Mouse (Mus musculus) c-Kit-negative CD71-positive TER-119-positive erythroid progenitor cells, embryonic 14.5 days (primary cell): Measurements from ENCODE around the gene Anks1b.

Experiments used
- DNase-seq: peaks from one replicate; pipeline ENCODE4 v3.0.0-alpha.2; 2013; ENCODE audit warnings: low read depth, low spot score

The Anks1b gene

DNA sequence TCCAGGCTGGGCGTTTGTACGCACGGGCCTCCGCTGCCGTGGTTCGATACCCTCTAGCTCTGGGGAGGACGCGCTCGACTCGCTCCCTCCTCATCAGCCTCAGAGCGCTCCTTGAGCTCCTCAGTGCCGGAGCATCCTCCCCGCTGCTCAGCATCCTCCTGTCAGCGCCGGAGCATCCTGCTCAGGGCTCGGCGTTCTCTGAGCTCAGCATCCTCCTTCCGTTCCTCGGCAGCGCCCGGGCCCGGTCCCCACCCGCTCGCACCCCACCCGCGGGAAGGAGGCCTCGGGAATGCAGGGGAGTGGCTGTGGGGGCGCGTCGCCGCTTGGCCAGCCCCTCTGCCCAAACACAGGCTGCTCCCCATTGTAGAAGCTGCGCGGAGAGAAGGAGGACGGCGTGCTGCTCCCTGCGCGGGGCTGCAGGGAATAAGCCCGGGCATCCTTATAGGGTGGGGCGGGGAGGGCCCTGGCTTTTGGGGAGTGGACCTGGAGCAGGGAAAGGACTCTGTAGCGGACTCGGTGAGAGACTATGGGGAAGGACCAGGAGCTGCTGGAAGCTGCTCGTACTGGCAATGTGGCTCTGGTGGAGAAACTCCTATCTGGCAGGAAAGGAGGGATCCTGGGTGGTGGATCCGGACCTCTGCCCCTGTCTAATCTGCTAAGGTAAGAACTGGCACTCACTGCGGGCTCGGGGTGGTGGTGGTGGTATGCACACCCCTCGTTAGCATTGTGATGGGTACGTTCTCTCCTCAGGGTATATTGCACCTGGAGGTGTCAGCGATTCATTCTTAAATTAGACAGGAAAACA, at the start of gene Anks1b:
Gene Anks1b, plus strand, starts transcription at position 364 of the 805 bp plus-strand sequence.
- DNase-seq, result no peak

DNA sequence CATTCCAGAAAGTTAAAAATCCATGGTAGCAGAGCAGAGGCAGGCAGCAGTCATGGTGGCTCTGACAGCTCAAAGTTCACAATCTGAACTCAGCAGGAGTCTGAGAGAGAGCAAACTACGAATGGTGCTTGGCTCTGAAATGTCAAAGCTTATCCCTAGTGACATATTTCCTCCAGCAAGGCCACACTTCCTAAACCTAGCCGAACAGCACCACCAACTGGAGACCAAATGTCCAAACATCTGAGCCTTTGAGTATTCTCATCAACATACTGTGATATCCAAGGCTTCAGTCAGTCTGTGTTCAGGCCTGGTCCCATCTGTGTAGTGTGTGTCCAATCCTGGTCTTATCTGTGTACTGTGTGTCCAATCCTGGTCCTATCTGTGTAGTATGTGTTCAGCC, 49.4 kb upstream of the Anks1b start:
- no peak for DNase-seq

DNA sequence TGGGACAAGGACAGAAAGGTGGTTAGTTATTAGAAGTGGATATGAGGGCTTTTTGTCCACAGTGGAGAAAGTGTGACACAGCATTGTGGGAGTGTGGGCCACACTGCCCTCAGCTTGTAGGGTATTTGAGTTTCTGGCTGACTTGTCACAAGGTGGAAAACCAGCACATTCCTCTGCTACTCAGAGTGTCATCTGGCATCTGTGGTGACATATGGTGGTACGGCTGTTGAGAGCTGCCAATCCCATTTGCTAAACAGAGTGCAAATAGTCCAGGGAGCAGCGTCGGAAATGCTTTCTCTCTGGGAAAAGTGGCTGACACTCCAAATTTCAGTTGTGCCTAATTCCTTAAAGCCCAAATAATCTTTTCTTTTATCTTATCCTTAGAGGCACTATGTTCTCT, 46.4 kb upstream of the Anks1b start:
- no peak for DNase-seq

DNA sequence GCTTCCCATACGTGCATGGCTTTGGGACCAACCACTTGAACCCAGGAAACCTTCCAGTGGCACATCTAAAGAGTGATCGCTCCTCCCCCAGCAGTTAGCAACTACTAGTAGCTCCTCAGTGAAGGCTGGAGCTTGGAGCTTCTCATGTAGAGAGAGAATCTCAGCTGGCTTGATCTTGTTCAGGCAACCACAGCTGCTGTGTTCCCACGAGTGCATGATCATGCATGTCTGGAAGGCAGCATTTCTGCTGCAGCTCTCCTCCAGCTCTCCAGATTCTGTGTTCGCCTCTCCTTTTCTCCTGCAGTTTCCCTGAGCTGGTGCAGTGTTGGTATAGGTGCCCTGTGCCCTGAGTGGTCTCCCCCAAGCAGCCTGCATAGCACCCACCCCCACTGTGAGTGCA, 41.0 kb upstream of the Anks1b start:
- DNase-seq, result no peak

DNA sequence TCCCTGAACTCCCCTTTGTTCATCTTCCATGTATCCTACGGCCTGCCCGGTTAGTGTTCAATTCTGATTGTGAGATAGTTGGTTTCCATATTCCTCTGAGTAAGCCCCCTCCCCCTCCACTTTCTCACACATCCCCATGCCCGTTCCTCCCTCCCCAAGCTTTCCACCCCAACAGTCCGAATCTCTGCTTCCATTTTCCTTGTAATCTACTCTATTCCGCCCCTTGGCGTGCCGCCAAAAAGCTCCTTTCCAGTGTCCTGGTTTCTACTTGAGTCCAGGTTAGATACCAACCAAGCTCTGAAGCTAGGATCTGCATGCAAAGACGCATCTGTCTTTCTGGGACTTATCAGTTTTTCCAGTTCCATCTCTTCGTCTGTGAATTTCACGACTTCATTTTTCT, 40.1 kb upstream of the Anks1b start:
- no peak for DNase-seq

DNA sequence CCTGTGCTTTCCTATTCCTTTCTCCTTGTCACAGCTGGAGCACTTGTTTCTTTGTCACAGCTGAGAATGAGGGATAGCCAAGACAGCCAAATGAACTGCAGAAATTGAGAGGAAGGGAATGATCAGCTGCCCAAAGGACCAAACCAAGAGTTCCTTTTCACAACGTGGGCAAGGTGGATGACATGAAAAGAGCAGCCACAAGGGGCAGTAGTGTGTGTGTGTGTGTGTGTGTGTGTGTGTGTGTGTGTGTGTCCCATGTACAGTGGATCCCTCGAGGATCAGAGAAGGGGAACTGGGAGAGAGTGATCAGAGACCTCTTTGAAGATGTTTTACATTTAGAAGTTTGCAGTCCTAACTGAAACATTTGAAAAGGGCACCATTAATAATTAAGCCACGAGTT, 35.8 kb upstream of the Anks1b start:
- DNase-seq, result no peak

DNA sequence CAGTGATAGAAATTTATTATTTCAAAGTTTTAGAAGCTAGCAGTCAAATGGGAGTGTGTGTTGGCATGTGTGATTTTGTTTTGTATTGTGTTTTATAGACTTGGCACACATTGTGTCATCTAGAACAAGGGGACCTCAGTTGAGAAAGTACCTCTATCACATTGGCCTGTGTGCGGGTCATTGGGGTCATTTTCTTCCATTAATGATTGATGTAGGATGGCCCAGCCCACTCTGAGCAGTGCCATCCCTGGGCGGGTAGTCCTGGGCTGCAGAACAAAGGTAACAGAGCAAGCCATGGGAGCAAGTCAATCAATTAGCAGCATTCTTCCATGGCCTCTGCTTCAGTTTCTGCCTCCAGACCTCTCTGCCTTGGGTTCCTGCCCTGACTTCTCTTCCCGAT, 34.5 kb upstream of the Anks1b start:
- DNase-seq, result no peak

DNA sequence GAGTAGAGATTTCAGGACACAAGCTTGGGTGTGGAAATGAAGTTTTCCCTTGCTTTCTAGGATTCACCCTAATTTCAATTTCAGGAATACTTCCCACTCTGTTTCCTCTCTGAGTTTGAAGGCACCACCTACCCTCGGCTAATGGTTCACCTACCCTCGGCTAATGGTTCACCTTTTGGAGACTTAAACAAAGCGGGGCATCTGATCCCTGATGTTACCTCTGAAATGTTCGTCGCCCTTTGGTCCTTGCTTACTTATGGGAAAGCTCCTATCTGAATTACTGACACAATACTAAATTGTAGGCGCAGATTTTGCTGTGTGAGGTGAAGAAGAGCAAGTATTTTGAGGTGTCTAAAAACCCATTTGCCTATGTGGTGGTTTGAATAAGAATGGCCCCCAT, 22.4 kb upstream of the Anks1b start:
- DNase-seq, result no peak

DNA sequence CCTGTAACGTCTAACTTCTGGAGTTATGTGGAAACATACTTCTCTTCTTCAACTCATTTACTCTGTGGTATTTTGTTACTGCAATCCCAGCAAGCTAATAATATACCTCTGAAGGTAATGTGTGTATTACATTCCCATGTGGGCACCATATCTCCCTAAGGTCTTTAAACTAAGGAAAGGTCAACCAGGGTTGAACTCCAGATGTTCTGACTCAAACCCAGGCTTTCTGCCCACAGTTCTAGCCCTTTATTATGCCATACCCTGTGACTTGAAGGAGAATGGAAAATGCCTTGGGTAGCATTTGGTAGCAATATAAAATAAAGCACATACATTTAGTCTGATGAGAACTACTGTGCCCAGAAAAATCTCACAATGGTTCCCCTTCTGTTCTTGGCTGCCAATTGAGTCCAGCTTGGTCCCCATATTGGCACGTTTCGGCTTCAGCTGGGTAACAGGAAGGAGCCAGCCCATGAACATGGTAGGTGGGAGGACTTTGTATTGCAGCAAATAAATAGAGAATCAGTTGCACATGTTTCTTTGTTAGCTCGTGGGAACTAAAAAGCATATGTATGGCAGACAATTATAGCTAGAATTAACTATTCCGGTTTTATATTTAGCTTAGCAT, 17.9 kb upstream of the Anks1b start:
- DNase-seq, result no peak

DNA sequence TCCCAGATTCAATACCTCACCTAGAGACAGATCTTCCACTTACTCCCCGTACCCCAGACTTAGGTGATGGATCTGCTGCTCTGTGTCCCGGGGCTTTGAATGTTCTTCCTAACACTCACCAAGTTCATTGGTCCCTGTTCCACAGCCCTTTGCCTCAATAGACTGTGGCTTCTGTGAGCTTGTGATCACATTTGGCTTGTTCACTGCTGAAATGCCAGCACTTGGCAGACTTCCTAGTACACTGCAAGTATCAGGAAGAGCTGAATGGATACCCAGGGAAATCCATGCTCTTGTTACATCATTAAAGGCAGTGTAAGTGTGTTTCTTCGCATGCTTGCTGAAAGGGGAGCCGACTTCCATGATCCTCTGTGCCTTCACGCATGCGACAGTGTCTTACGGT, 17.0 kb upstream of the Anks1b start:
- DNase-seq, result no peak

DNA sequence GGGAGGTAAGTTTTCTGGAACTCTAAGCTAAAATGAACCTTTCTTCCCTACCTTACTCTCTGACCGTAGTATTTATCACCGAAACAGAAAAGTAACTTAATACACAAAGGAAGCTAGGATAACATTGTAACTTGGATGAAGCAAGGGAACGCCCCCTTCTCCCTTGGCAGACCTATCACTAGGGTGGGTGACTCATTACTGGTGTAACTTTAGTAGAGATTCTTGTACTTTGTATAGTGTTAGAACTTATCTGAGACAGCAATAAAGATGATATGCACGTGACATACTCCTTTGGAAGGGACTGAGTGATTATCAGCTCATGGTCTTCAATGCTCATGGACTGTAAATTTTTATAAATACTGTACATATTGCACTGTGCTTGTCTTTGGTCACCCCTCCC, 5.1 kb upstream of the Anks1b start:
- no peak for DNase-seq

DNA sequence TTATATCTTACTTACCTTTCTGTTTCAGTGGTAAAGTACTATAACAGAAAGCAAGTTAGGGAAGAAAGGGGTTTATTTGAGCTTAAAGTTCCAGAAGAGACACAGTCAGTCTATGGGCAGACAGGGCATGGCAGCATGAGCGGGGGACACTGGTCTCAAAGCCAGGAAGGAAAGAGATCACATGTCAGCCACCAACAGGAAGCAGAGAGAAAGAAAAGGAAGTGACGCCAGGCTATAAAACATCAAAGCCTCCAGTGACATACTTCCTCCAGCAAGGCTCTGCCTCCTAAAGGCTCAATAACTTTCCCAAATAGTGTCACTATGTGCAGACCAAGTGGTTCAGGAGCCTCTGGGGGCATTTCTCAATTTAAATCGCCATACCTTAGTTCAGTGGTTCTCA, 4.5 kb upstream of the Anks1b start:
- DNase-seq, result no peak

DNA sequence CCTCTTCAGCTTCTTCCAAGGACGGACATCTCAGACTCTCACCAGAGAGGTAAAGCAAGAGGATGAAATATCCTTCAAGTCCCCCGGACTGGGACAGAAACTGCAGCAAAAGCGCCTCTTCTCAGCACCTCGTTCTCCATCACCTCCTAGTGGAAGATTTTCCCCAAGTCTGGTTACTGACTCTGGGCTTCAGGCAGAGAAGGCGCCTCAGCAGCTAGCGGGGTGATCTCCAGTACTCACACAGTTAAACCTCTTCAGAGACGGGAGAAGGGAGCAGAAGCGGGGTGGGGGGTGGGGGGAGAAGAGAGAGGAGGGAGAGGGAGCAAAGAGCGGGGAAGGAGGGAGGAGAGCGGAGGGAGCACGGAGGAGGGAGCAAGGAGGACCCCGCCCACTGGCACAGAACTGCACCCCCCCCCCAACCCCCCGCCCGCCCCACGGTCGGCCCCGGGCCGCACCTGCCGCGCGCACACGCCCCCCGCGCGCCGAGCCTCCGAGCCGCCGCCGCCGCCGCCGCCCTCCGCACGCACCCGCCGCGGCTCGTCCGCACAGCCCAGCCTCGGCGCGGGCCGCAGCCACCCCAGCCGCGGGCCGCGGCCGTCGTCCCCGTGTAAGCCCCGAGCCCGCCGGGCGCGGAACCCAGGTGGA, 686 bp upstream of the Anks1b start:
- no peak for DNase-seq

DNA sequence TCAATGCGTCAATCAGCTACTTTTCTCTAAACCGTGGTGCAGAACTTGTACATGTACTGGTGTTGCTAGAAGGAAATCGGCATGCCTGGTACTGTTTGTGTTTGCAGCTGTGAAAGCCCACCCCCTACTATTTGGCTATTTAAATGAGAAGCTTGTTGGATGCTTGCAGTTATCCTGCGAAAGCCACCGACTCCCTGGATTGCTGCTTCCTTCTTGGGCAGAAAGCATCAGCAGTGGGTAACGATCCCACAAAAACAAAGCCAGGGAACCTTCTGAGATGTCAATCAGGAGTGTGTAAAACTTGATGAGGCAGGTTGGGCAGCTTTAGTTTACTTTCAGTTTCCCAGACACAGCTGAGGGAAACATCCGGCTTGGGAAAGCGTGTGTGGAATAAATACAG, 727 bp downstream of the Anks1b start:
- DNase-seq, result no peak

DNA sequence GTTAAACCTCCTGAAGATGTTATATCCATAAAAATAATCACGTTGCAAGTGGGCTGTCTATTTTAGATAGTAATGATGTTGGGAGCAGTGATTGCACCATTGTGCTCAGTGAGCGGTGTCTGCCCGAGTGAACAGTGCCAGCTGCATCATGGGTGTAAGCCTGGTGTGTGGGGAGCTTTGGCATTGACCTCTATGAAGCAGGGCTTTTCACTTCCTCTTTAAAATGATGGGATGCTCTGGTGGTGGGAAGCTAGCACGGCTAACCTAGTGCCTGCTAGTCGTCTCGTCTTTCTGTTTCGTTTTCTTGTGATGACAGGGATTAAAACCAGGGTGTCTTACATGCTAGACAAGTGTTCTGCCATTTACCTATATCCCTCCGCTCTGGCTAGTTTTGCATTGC, 10.3 kb downstream of the Anks1b start:
- no peak for DNase-seq

DNA sequence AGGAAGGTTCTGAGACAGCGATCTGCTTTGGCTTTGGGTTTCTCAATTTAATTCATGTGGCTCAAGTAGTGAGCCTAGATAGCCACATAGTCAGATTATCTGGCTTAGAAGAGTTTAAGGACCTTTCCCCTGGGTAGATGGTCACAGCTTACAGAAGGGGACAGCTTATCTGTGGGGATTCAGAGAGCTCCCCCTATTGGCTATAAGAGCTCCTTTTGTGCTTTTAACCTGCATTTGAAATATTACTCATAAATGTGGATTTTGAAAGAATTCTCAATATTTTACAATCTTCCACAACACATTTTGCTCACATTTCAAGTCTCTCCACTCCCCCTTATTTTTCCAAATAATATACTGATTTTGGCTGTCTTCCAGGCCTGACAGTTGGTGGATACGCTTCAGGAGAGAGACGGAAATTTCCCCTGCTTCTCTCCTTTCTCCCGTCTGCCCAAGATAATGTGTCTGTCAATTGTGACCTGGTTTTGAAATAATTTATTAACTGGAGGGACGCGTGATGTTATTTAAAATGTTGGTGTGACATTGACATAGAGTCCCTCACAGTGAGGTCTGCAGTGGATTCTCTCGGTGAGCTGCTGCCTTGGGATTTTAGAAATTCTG, 29.5 kb downstream of the Anks1b start:
- DNase-seq, result no peak

DNA sequence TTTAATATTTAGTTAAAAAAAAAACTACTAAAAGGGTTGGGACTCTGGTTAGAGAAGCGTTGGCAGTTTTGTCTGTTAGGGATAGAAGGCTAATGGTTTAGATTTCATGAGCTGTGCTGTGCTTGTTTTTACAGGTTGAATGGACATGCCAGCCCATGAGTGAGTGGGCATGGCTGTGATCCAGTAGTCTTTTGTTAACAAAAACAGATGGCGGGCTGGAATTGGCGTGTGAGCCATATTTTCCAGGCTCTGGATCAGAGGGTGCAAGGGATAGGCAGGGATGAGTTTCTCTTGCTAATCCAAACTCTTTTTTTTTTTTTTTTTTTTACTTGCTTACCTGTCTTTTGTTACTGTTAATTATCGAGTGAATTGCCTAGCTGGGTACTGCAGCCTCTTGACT, 38.6 kb downstream of the Anks1b start:
- DNase-seq, result no peak

DNA sequence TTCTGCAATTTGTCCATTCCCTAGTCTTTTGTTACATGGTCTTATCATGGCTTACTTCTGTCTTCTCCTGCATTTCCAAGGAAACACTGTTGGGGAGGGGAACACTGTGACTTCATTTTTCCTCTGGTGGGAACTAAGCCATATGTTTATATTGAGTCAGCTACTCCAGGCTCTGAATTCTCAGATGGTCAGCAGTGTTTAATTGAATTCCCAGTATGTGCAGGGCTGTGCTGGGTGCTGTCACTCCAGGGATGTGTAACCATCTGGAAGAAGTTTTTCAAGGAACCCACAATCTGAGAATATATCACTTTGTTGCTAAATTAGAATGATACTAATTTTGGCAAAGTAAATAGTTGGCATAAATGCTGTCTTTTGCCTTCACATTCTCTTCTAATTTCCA, 39.9 kb downstream of the Anks1b start:
- no peak for DNase-seq

DNA sequence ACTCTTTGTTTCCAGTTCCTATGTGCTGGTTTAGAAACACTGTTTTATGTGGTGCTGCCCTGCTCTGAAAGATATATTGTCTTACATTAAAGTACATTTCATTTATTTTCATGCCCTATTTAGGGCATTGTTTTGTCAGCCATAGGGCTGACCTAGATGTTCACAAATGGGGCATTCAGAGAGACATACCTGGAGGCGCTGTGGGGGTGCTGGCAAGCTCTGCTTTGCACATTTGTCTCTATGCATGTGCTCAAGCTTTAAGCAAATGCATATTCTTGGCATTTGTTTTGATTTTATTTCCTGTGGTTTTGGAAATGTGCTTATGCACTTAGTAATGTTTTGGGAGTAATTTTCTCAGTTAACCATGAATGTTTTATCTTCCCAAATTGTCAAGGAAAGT, 43.8 kb downstream of the Anks1b start:
- DNase-seq, result no peak

DNA sequence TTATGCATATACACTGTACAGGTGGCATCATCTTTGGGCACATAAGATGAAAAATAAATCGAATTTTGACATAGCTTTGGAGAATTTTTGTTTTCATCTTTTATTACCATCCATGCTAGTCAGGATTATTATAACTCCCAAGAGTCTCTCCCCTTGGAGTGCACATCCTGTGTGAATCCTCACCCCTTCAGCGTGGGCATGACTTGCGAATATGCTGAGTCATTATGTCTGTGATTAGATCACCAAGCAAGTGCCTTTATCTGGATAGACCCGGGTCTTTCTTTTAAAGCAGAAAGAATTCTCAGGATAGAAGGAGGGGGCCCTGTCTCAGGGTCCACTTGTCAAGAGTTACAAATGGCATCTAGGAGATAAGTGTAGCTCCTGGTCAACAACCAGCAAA, 48.7 kb downstream of the Anks1b start:
- DNase-seq, result no peak

DNA sequence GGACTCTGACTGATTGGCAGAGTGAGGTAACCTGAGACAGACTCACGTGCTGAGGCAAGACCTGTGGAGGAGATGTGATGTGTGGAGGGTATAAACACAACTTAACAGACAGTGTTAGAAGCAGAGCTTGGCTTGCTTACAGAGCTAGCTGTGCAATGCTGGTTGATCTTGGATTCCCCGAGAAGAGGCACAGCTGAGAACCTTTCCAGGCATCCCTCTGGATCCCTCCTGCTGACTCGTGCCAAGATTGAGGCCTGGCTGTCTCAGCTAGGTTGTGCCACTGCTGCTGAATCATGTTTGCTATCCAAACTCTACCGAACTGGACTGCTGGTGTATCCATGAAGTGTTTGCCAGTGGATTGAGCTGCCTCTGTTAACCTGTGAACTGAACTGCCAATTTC, 68.9 kb downstream of the Anks1b start:
- no peak for DNase-seq

DNA sequence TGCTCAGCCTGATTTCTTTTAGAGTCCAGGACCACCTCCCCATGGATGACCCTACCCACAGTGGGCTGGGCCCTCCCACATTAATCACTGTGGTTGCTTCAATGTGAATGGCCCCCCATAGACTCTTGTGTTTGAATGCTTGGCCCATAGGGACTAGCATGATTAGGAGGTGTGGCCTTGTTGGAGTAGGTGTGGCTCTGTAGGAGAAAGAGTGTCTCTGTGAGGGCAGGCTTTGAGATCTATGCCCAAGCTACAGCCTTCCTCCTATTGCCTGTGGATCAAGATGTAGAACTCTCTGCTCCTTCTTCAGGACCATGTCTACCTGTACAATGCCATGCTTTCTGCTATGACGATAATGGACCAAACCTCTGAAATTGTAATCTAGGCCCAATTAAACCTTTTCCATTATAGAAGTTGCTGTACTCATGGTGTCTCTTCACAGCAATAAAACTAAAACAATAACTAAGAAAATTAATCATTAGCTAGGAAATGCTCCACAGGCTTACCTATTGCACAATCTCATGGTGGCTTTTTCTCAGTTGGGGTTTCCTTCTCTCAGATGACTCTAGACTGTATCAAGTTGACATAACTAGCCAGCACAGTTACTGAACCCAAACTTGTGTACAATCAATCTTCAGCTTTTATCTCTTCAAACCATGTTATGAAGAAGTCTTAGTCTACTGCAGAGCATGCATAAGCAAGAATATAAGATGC, 73.5 kb downstream of the Anks1b start:
- DNase-seq, result no peak
